Mouse (Mus musculus) neural tube, embryonic 15.5 days (tissue): ENCODE data around the gene Cdan1. TPM values are rescaled to one million over a fixed set of nuclear protein-coding genes. Genes with fewer than 3 reads are reported as not detected.
"Not testable (repeated sequence)": the region's sequence is repeated elsewhere in the genome, so short reads cannot be mapped to it uniquely, and the experiment has no call there.

Experiments
- ATAC-seq: fragments of 200-750 bp; cut with Nextera tagmentation; 2 replicates; pipeline ENCODE4 v1.8.0; 2017; ENCODE audit warnings: mild to moderate bottlenecking, moderate TSS enrichment, moderate library complexity; ENCODE audit not compliant: low FRiP score
- H3K27ac ChIP-seq: fragments of 300-500 bp; sonication (generic); replicated peaks from 2 replicates; pipeline ENCODE4 v1.5.1; 2015; ENCODE audit warnings: mild to moderate bottlenecking, inconsistent platforms
- H3K27me3 ChIP-seq: fragments of 300-500 bp; sonication (generic); replicated peaks from 2 replicates; pipeline ENCODE4 v1.6.1; 2015; ENCODE audit warnings: inconsistent platforms
- H3K36me3 ChIP-seq: fragments of 300-500 bp; sonication (generic); 2 replicates; pipeline ENCODE4 v1.6.1; 2015; ENCODE audit warnings: inconsistent platforms
- H3K4me1 ChIP-seq: fragments of 300-500 bp; sonication (generic); 2 replicates; pipeline ENCODE4 v1.6.1; 2015; ENCODE audit warnings: inconsistent platforms
- H3K4me2 ChIP-seq: fragments of 300-500 bp; sonication (generic); 2 replicates; pipeline ENCODE4 v1.6.1; 2015; ENCODE audit warnings: inconsistent platforms, mild to moderate bottlenecking, moderate library complexity
- H3K4me3 ChIP-seq: fragments of 300-500 bp; sonication (generic); replicated peaks from 2 replicates; pipeline ENCODE4 v1.5.1; 2015; ENCODE audit warnings: mild to moderate bottlenecking, inconsistent platforms
- H3K9ac ChIP-seq: fragments of 300-500 bp; sonication (generic); replicated peaks from 2 replicates; pipeline ENCODE4 v1.6.1; 2015; ENCODE audit warnings: mild to moderate bottlenecking, inconsistent platforms
- H3K9me3 ChIP-seq: fragments of 300-500 bp; sonication (generic); replicated peaks from 2 replicates; pipeline ENCODE4 v1.6.1; 2016; ENCODE audit warnings: inconsistent platforms
- WGBS: fragments of 180-500 bp; shearing (Covaris S2); methylation state at CpG from one replicate; pipeline ENCODE4 v1.1.7; 2015; ENCODE audit warnings: mixed read lengths; 5-methylcytosine and 5-hydroxymethylcytosine counted together
- polyA plus RNA-seq: library from polyadenylated mRNA; unstranded; fragments of >200 nt; fragmentation: Nextera tagmentation; extraction: Ambion mirVana; gene quantifications from 2 replicates; pipeline ENCODE4 v1.2.1, GENCODE M21; 2015

The Cdan1 gene
- polyA plus RNA-seq, 1 experiment from 2014 or later, result 5.7 TPM

DNA sequence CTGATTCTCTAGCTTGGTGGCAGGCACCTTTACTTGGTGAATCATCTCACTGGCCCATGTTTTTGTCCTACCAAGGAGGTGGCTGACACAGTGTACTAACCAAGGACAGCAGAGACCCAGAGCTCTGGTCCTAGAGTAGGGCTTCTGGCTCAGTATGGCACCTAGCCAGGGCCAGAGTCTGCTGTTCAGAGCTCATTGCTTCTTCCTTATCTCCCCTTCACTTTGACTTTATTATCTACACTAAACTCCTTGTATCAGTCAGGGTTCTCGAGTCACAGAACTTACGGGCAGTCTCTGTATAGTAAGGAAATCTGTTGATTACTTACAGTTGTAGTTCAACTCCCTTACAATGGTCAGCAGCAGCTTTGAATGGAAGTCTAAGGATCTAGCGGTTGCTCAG is 139.0 kb downstream of the Cdan1 start:
- peaks cover 35% of the 10 kb centered on the region for H3K36me3 ChIP-seq
- 97% methylated on average over 3 of the region's 3 CpGs for WGBS

GRCm38 (mm10) chr2:120710154-120710553 is 139.8 kb downstream of the Cdan1 start:
- H3K4me2 ChIP-seq, result no peak overlapping the region
- H3K4me1 ChIP-seq, result no peaks in the 10 kb centered on the region
- H3K27ac ChIP-seq, result no peak overlapping the region
- no peaks in the 10 kb centered on the region for H3K9me3 ChIP-seq
- H3K27me3 ChIP-seq, result no peaks in the 10 kb centered on the region
- 91% methylated on average over 3 of the region's 3 CpGs for WGBS
- H3K4me3 ChIP-seq, result no peak overlapping the region
- no peak overlapping the region for H3K9ac ChIP-seq
- no peak for ATAC-seq
- peaks cover 31% of the 10 kb centered on the region for H3K36me3 ChIP-seq

More for the DNA sequence above, 139.0 kb downstream of the Cdan1 start:
- no peaks in the 10 kb centered on the region for H3K4me1 ChIP-seq
- no peak overlapping the region for H3K4me3 ChIP-seq
- no peak overlapping the region for H3K4me2 ChIP-seq
- H3K27ac ChIP-seq, result no peak overlapping the region
- no peaks in the 10 kb centered on the region for H3K27me3 ChIP-seq
- no peak for ATAC-seq
- no peaks in the 10 kb centered on the region for H3K9me3 ChIP-seq
- no peak overlapping the region for H3K9ac ChIP-seq

- H3K36me3 ChIP-seq, result peaks cover 9% of the 10 kb centered on the region; the same call in 1 of the 2 replicates
- H3K4me2 ChIP-seq, result no peak overlapping the region
- no peaks in the 10 kb centered on the region for H3K4me1 ChIP-seq
- H3K4me3 ChIP-seq, result no peak overlapping the region
- no peak for ATAC-seq
- no peaks in the 10 kb centered on the region for H3K27me3 ChIP-seq
- no peak overlapping the region for H3K9ac ChIP-seq
- H3K9me3 ChIP-seq, result no peaks in the 10 kb centered on the region
- no peak overlapping the region for H3K27ac ChIP-seq
These were observed 142.9 kb downstream of the Cdan1 start for GRCm38 (mm10) chr2:120707041-120707440.

DNA sequence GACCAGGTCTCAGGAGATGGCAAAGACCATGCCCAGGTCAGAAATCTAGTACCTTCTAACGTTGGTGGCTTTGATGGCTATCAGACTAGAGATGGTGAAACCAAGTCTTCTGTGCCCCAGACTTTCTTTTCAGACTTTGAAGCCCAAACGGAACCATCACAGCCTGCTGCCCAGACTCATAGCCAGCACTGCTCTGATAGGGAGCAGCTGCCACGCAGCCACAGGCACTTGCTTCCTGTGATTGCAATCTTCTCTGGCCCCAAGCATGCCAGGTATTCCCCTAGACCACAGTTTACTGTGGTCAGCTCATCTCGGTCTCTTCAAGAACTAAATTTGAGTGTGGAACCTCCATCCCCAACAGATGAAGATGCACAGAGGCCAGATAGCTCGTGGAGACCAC is 147.3 kb downstream of the Cdan1 start:
- WGBS, result 83% methylated on average over 5 of the region's 5 CpGs
- ATAC-seq, result no peak
- Histone ChIP-seq H3K4me1 (no peaks in the 10 kb centered on the region), H3K9me3 (no peaks in the 10 kb centered on the region), H3K36me3 (peaks cover 43% of the 10 kb centered on the region), H3K4me2 (no peak overlapping the region), H3K27ac (no peak overlapping the region), H3K9ac (no peak overlapping the region), H3K4me3 (no peak overlapping the region), H3K27me3 (no peaks in the 10 kb centered on the region)

- H3K36me3 ChIP-seq, result peaks cover 59% of the 10 kb centered on the region
- H3K27ac ChIP-seq, result no peak overlapping the region
- 91% methylated on average over 3 of the region's 3 CpGs for WGBS
- H3K4me2 ChIP-seq, result no peak overlapping the region
- no peak overlapping the region for H3K9ac ChIP-seq
- no peak overlapping the region for H3K4me3 ChIP-seq
- H3K27me3 ChIP-seq, result no peaks in the 10 kb centered on the region
- H3K4me1 ChIP-seq, result no peaks in the 10 kb centered on the region
- no peaks in the 10 kb centered on the region for H3K9me3 ChIP-seq
- no peak for ATAC-seq
These were observed 149.5 kb downstream of the Cdan1 start for GRCm38 (mm10) chr2:120700379-120700885.

- no peak overlapping the region for H3K27ac ChIP-seq
- no peak overlapping the region for H3K4me2 ChIP-seq
- H3K27me3 ChIP-seq, result no peaks in the 10 kb centered on the region
- peaks cover 63% of the 10 kb centered on the region for H3K36me3 ChIP-seq
- H3K9me3 ChIP-seq, result no peaks in the 10 kb centered on the region
- H3K4me1 ChIP-seq, result no peaks in the 10 kb centered on the region
- 89% methylated on average over 5 of the region's 5 CpGs for WGBS
- no peak overlapping the region for H3K9ac ChIP-seq
- ATAC-seq, result no peak
- H3K4me3 ChIP-seq, result no peak overlapping the region
These were observed 152.2 kb downstream of the Cdan1 start for GRCm38 (mm10) chr2:120697767-120698166.

DNA sequence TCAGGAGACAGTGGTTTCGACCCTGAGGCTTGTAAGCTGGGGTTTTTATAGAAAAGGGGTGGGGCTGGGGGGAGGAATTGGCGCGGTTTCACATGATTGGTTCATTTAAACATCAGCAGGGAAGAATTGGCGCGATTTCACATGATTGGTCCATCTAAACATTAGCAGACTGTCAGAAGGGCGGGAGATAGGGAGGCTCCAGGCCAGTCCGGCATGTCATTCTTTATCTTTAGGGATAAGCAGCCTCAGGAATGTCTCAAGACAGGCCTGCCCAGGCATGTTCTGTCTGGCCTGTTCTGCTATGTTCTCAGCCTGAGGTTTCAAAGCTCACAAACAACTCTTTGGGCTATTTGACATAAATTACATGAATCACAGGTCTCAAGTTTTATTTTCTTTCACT is 168.8 kb downstream of the Cdan1 start:
- not testable (repeated sequence) for H3K4me2 ChIP-seq, H3K27me3 ChIP-seq, H3K9ac ChIP-seq, H3K27ac ChIP-seq, H3K4me3 ChIP-seq, H3K4me1 ChIP-seq, ATAC-seq, H3K36me3 ChIP-seq, H3K9me3 ChIP-seq
- WGBS, result 87% methylated on average over 7 of the region's 7 CpGs

- H3K4me3 ChIP-seq, result no peak overlapping the region
- no peaks in the 10 kb centered on the region for H3K4me1 ChIP-seq
- H3K4me2 ChIP-seq, result no peak overlapping the region
- H3K9me3 ChIP-seq, result no peaks in the 10 kb centered on the region
- no peak for ATAC-seq
- no peak overlapping the region for H3K27ac ChIP-seq
- H3K36me3 ChIP-seq, result peaks cover 14% of the 10 kb centered on the region
- H3K9ac ChIP-seq, result no peak overlapping the region
- WGBS, result 80% methylated on average over 2 of the region's 2 CpGs
- H3K27me3 ChIP-seq, result no peaks in the 10 kb centered on the region
These were observed 179.7 kb downstream of the Cdan1 start for GRCm38 (mm10) chr2:120670253-120670652.

- Histone ChIP-seq H3K4me2 (no peak overlapping the region), H3K27ac (no peak overlapping the region), H3K36me3 (peaks cover 11% of the 10 kb centered on the region), H3K27me3 (no peaks in the 10 kb centered on the region), H3K4me1 (0 out of 2 replicates have a peak, but pooled peaks cover 2% of the 10 kb centered on the region), H3K9me3 (no peaks in the 10 kb centered on the region), H3K4me3 (no peak overlapping the region), H3K9ac (no peak overlapping the region)
- ATAC-seq, result no peak
- 85% methylated on average over 2 of the region's 2 CpGs for WGBS
These were observed 182.5 kb downstream of the Cdan1 start for GRCm38 (mm10) chr2:120667446-120667845.

Other genes starting within 250 kb of the Cdan1 start
- 26.2 and 27.9 TPM in 2 replicates for gene Haus2, start 240.7 kb downstream of the Cdan1 start, polyA plus RNA-seq
- gene Lrrc57, start 240.6 kb downstream of the Cdan1 start, polyA plus RNA-seq, result 32.7 and 36.7 TPM in 2 replicates
- 4.2 and 4.3 TPM in 2 replicates for gene Stard9, start 221.0 kb downstream of the Cdan1 start, polyA plus RNA-seq
- gene Ttbk2, start 476 bp upstream of the Cdan1 start, polyA plus RNA-seq, result 10.5 and 13.3 TPM in 2 replicates
- gene Ubr1, start 120.6 kb upstream of the Cdan1 start, polyA plus RNA-seq, result 29.7 and 33.0 TPM in 2 replicates
- 15.0 and 15.1 TPM in 2 replicates for gene Tmem62, start 126.9 kb upstream of the Cdan1 start, polyA plus RNA-seq
- gene Ccndbp1, start 158.3 kb upstream of the Cdan1 start, polyA plus RNA-seq, result 78.0 and 81.7 TPM in 2 replicates
- 0.37 and 0.75 TPM in 2 replicates for gene Epb42, start 186.9 kb upstream of the Cdan1 start, polyA plus RNA-seq
- 0.09 and 0.14 TPM in 2 replicates for gene Tgm5, start 235.7 kb upstream of the Cdan1 start, polyA plus RNA-seq